Mouse (Mus musculus) erythroblast, embryonic 14.5 days (primary cell): ENCODE measurements at regions not wholly inside any gene's neighbourhood (a gene's known extent, or its start where the extent isn't known, plus 50 kb on each side); places are given as distances from the start of the nearest gene placed in this dataset.

Experiments
- GATA1 ChIP-seq: IDR thresholded peaks from 2 replicates; pipeline ENCODE4 v1.6.1; 2012; ENCODE audit warnings: low read length, inconsistent platforms, mixed read lengths
- TAL1 ChIP-seq: IDR thresholded peaks from 3 replicates; pipeline ENCODE4 v1.6.1; 2012; ENCODE audit warnings: low read length, inconsistent platforms, mixed read lengths

- TF ChIP-seq GATA1 (no peak), TAL1 (no peak)
Observed at GRCm38 (mm10) chr10:99924541-99924940, 90.9 kb upstream of the Kitl start.
